Comparison of ENCODE assay signal across 8 mouse cellular contexts in genomic region chr6:61179641-61179948, GRCm38 (mm10). TPM values are rescaled to one million over a fixed set of nuclear protein-coding genes. Genes with fewer than 3 reads are reported as not detected.
DNase-seq lines count a peak whose midpoint lies in the region; ATAC-seq and TF ChIP-seq lines count a peak whose summit lies in the region.

No protein-coding gene starts in this region.

- DNase-seq in cerebellum, adult 2 months: no peak
- no peak for DNase-seq in cerebellum, adult 9-11 months
- no peak for DNase-seq in limb, embryonic 14.5 days (ENCODE audit: low spot score)
- DNase-seq in adrenal gland, postnatal 4 days (ENCODE audit: low spot score in 2 of 2): no peak
- DNase-seq in retina, embryonic 14.5 days (ENCODE audit: low spot score): no peak

- H3K36me3 ChIP-seq in megakaryocyte, embryonic 14.5 days (replicated peaks; ENCODE audit: low read length): no peaks in the 10 kb centered on the region
- H3K36me3 ChIP-seq in limb, embryonic 14.5 days (ENCODE audit: control insufficient read depth, insufficient read depth, low read length): no peaks in the 10 kb centered on the region
- H3K36me3 ChIP-seq in stomach, embryonic 16.5 days (ENCODE audit: control insufficient read depth, insufficient read depth, low read length): no peaks in the 10 kb centered on the region

- peak overlapping the region; percentile 76 for H3K9ac ChIP-seq in limb, embryonic 14.5 days (ENCODE audit: low read depth, low read length, severe bottlenecking)
- peak overlapping the region; percentile 83 for H3K9ac ChIP-seq in stomach, embryonic 16.5 days (ENCODE audit: low read length)

- peaks cover 4% of the 10 kb centered on the region; the same call in 1 of the 2 replicates for H3K4me1 ChIP-seq in cerebellum, adult 2 months (ENCODE audit: control insufficient read depth, insufficient read depth, low read length)
- H3K4me1 ChIP-seq in megakaryocyte, embryonic 14.5 days: peaks cover 23% of the 10 kb centered on the region
- H3K4me1 ChIP-seq in limb, embryonic 14.5 days (ENCODE audit: control insufficient read depth, insufficient read depth, low read length): no peaks in the 10 kb centered on the region
- H3K4me1 ChIP-seq in stomach, embryonic 16.5 days (ENCODE audit: control insufficient read depth, insufficient read depth, low read length): 0 out of 2 replicates have a peak, but pooled peaks cover 5% of the 10 kb centered on the region

- ATAC-seq in megakaryocyte, adult 5-6 weeks (ENCODE audit: poor library complexity, severe bottlenecking): no peak
- no peak; the same call in 1 of the 2 replicates for ATAC-seq in limb, embryonic 14.5 days (ENCODE audit: low FRiP score, low read depth)
- no peak for ATAC-seq in stomach, embryonic 16.5 days (ENCODE audit: insufficient read depth, low FRiP score)

- 6% methylated on average over 5 of the region's 5 CpGs for WGBS in cerebellum, adult 2 months
- 4% methylated on average over 5 of the region's 5 CpGs for WGBS in limb, embryonic 14.5 days
- 6% methylated on average over 5 of the region's 5 CpGs for WGBS in stomach, embryonic 16.5 days

- H3K4me2 ChIP-seq in limb, embryonic 14.5 days (replicated peaks; ENCODE audit: low read depth, low read length, severe bottlenecking): peak overlapping the region; percentile 92
- peak overlapping the region; percentile 94 for H3K4me2 ChIP-seq in stomach, embryonic 16.5 days (ENCODE audit: low read depth, low read length)

- no peaks in the 10 kb centered on the region for H3K9me3 ChIP-seq in megakaryocyte, embryonic 14.5 days
- H3K9me3 ChIP-seq in limb, embryonic 14.5 days (ENCODE audit: control insufficient read depth, low read length): no peaks in the 10 kb centered on the region
- H3K9me3 ChIP-seq in stomach, embryonic 16.5 days (replicated peaks; ENCODE audit: control insufficient read depth, low read length): no peaks in the 10 kb centered on the region

- TF ChIP-seq POLR2A in cerebellum, adult 2 months (IDR thresholded peaks at IDR 0.05; ENCODE audit: borderline replicate concordance, insufficient read depth, low read length): no peak
- no peak for TF ChIP-seq POLR2A in limb, embryonic 14.5 days (IDR thresholded peaks at IDR 0.05; ENCODE audit: borderline replicate concordance, extremely low read depth, insufficient read depth, insufficient read length)

- no peaks in the 10 kb centered on the region for H3K27me3 ChIP-seq in cerebellum, adult 2 months (ENCODE audit: control insufficient read depth, insufficient read depth, low read length)
- H3K27me3 ChIP-seq in megakaryocyte, embryonic 14.5 days (replicated peaks): peaks cover 35% of the 10 kb centered on the region
- peaks cover 4% of the 10 kb centered on the region; the same call in 1 of the 2 replicates for H3K27me3 ChIP-seq in limb, embryonic 14.5 days (ENCODE audit: control insufficient read depth, insufficient read depth, low read length)
- H3K27me3 ChIP-seq in stomach, embryonic 16.5 days (ENCODE audit: control insufficient read depth, insufficient read depth, low read length): no peaks in the 10 kb centered on the region

- peak overlapping the region; percentile 98 for H3K4me3 ChIP-seq in cerebellum, adult 2 months (replicated peaks; ENCODE audit: insufficient read depth, low read depth, low read length)
- peak overlapping the region; percentile 95 for H3K4me3 ChIP-seq in megakaryocyte, embryonic 14.5 days (replicated peaks)
- peak overlapping the region; percentile 79 for H3K4me3 ChIP-seq in limb, embryonic 14.5 days (replicated peaks; ENCODE audit: low read length)
- peak overlapping the region; percentile 80 for H3K4me3 ChIP-seq in stomach, embryonic 16.5 days (replicated peaks; ENCODE audit: low read length)

- TF ChIP-seq CTCF in cerebellum, adult 2 months (IDR thresholded peaks at IDR 0.05; ENCODE audit: borderline replicate concordance, insufficient read depth, low read depth, low read length): no peak

- H3K27ac ChIP-seq in cerebellum, adult 2 months (ENCODE audit: insufficient read depth, low read length): peak overlapping the region; percentile 89
- peak overlapping the region; percentile 65; the same call in 1 of the 2 replicates for H3K27ac ChIP-seq in limb, embryonic 14.5 days (replicated peaks; ENCODE audit: low read depth, low read length)
- H3K27ac ChIP-seq in stomach, embryonic 16.5 days (ENCODE audit: low read length): peak overlapping the region; percentile 67; the same call in 1 of the 2 replicates

RNA-seq across cellular contexts. Expression of gene Ccser1, which starts 0.5 kb away (rescaled TPM):
- 12.7 and 13.9 TPM in 2 replicates for polyA plus RNA-seq in cerebellum, adult 2 months (2012; rRNA removed)
- polyA plus RNA-seq in megakaryocyte, embryonic 14.5 days (2012; ENCODE audit: insufficient read depth, low replicate concordance): 0.15 TPM in 1 of 2 replicates, not detected in the other
- 0.68 TPM in 1 of 2 replicates, not detected in the other for total RNA-seq in megakaryocyte, adult 5-6 weeks (2015)
- total RNA-seq in megakaryocyte, adult 5-6 weeks (2017): not detected in 2 replicates
- 6.6 and 7.0 TPM in 2 replicates for polyA plus RNA-seq in limb, embryonic 14.5 days (2012; rRNA removed)
- 5.9 and 9.9 TPM in 2 replicates for polyA plus RNA-seq in limb, embryonic 14.5 days (2014; fragmentation: Nextera tagmentation; extraction: Ambion mirVana)
- polyA plus RNA-seq in stomach, embryonic 16.5 days (2015; fragmentation: Nextera tagmentation; extraction: Ambion mirVana): 4.5 and 5.4 TPM in 2 replicates
- 10 to 100 TPM in 1 of 2 experiments, 1 to 10 TPM in 1; 6.9 to 14.3 TPM for total RNA-seq in adrenal gland, postnatal 4 days (2021)
